Mouse (Mus musculus): ENCODE data around the gene Rnf145.

DNA sequence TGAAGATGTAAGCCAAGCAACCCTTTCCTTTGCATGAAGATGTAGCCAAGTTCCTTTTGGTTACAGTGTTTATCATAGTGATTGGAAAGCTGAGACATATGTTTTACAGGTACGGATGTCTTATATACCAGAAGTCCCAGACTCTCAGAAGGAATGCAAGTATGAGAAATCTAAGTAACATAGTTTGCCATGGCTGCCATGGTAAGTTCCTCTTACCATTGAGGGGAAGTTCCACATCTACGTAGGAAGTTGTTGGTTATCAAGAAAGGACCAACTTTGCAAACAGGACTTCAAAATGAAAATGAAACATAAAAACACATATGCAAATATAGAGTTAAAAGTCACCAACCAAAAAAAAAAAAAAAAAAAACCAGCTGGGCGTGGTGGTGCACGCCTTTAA lies 40.4 kb upstream of the Rnf145 start:
- TF ChIP-seq CTCF (IDR thresholded peaks at IDR 0.05; ENCODE audit: insufficient read depth, low read depth, low read length) = no peak
- TF ChIP-seq POLR2A (IDR thresholded peaks at IDR 0.05; ENCODE audit: insufficient read depth, low read depth, low read length) = no peak

All from olfactory bulb, adult 2 months (tissue).